Mouse (Mus musculus): ENCODE measurements around the gene Apbb1ip.

DNA sequence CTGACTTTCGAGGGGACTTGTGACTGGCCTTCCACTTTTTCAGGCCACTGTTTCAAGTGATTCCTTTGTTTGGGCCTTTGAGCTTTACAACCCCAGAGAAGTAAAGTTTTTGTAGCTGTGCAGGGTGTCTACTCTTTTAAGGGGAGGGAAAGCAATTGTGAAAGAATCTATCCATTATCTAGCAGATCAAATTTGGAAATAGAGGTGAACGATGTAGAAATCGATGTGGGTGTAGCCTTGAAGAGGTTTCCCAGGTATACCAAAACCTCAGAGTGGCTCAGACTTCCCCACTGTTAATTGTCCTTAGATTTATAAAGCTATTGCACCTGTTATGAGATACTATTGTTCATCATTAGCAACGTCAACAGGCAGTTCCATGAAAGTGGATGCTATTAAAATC is 71.6 kb downstream of the Apbb1ip start:
- TF ChIP-seq CTCF (IDR thresholded peaks at IDR 0.05; ENCODE audit: extremely low read depth, insufficient read length, insufficient replicate concordance, low read depth, low read length) (no peak), POLR2A (IDR thresholded peaks at IDR 0.05; ENCODE audit: low read depth, low read length) (no peak)

All from small intestine, adult 2 months (tissue).